Mouse (Mus musculus): ENCODE results near the gene Hmgcll1.

DNA sequence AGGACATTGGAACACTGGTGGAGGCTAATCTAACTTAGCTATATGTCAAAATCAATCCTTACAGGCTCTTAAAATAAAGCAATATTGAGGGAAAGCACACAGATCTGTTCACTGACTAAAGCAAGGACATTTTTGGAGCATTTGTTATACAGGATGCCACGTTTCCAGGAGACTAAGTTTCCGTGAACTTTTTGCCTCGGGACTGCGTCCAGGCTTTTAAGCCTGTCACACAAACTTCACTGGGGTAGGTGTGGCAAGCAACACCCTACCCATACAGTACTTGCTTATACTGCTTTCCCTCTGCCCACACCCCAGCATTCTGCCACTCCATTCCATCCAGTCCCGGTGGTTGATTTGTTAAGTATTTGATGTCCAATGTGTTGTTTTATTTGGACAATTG, 90.2 kb downstream of the Hmgcll1 start:
- TF ChIP-seq ZC3H11A (IDR thresholded peaks at IDR 0.05; ENCODE audit: borderline replicate concordance, low read depth, low read length) = no peak
- no peak for TF ChIP-seq MAFK (IDR thresholded peaks at IDR 0.05; ENCODE audit: insufficient read depth, low read depth, low read length)
- TF ChIP-seq ZNF384 (IDR thresholded peaks at IDR 0.05; ENCODE audit: low read depth, low read length) = no peak

Data from ES-E14 (cell line).